Mouse (Mus musculus): ENCODE data around the gene Scn7a.

- no peak for TF ChIP-seq POLR2AphosphoS2 (IDR thresholded peaks at IDR 0.05; ENCODE audit: low read depth, low read length)
- TF ChIP-seq CTCF (conservative IDR thresholded peaks at IDR 0.05 in 1 of 2, IDR thresholded peaks at IDR 0.05 in 1 of 2; ENCODE audit: low read depth in 2 of 2, low read length in 2 of 2), result no peak
- TF ChIP-seq MYC (IDR thresholded peaks at IDR 0.05; ENCODE audit: low read depth, low read length), result no peak
- TF ChIP-seq POLR2A (IDR thresholded peaks at IDR 0.05; ENCODE audit: low read depth, low read length), result no peak
- no peak for TF ChIP-seq ELF1 (IDR thresholded peaks at IDR 0.05; ENCODE audit: low read depth, low read length)
- TF ChIP-seq ZNF384 (IDR thresholded peaks at IDR 0.05; ENCODE audit: low read depth, low read length), result no peak
- no peak for TF ChIP-seq ZMIZ1 (IDR thresholded peaks at IDR 0.05; ENCODE audit: low read depth, low read length)
- no peak for TF ChIP-seq HCFC1 (IDR thresholded peaks at IDR 0.05; ENCODE audit: low read depth, low read length)
- TF ChIP-seq EP300 (IDR thresholded peaks at IDR 0.05; ENCODE audit: low read length), result no peak
- TF ChIP-seq IRF4 (IDR thresholded peaks at IDR 0.05; ENCODE audit: low read depth, low read length), result no peak
Observed at GRCm38 (mm10) chr2:66728002-66728401, 56.7 kb downstream of the Scn7a start.

All from CH12.LX (cell line).